Mouse (Mus musculus) gastrocnemius, postnatal 10 days (tissue): Measurements from ENCODE around the gene Fblim1. TPM values are rescaled to one million over a fixed set of nuclear protein-coding genes. Genes with fewer than 3 reads are reported as not detected.
A peak's percentile ranks its signal among the peaks of the same experiment; 100 is the strongest.

ENCODE experiments used
- DNase-seq: peaks from one replicate; pipeline ENCODE4 v3.0.0; 2021; ENCODE audit warnings: mixed read lengths
- total RNA-seq, 2 experiments: library from RNA; stranded (reverse); gene quantifications; 2 replicates each; pipeline ENCODE4 v1.2.3; 2021

Gene Fblim1
- total RNA-seq, 2 experiments from 2014 or later: 3.8 to 6.6 TPM

GRCm38 (mm10) chr4:141600364-141600763, 5.5 kb downstream of the Fblim1 start:
- no peak for DNase-seq

- DNase-seq: no peak
Observed at GRCm38 (mm10) chr4:141599251-141600141, 6.4 kb downstream of the Fblim1 start.

GRCm38 (mm10) chr4:141598894-141599250, 7.0 kb downstream of the Fblim1 start:
- DNase-seq: no peak

GRCm38 (mm10) chr4:141598199-141598893, 7.5 kb downstream of the Fblim1 start:
- no peak for DNase-seq

GRCm38 (mm10) chr4:141596700-141597328, 9.1 kb downstream of the Fblim1 start:
- no peak for DNase-seq

- no peak for DNase-seq
Observed at GRCm38 (mm10) chr4:141595605-141596268, 10.2 kb downstream of the Fblim1 start.

- DNase-seq: no peak
Observed at GRCm38 (mm10) chr4:141595138-141595537, 10.8 kb downstream of the Fblim1 start.

- DNase-seq: peak; percentile 42
Observed at GRCm38 (mm10) chr4:141591547-141591946, 14.3 kb downstream of the Fblim1 start.

GRCm38 (mm10) chr4:141583919-141584318, 22.0 kb downstream of the Fblim1 start:
- DNase-seq: no peak

GRCm38 (mm10) chr4:141581051-141581450, 24.8 kb downstream of the Fblim1 start:
- no peak for DNase-seq

- no peak for DNase-seq
Observed at GRCm38 (mm10) chr4:141578833-141579232, 27.1 kb downstream of the Fblim1 start.

- DNase-seq: no peak
Observed at GRCm38 (mm10) chr4:141576877-141577276, 29.0 kb downstream of the Fblim1 start.

- no peak for DNase-seq
Observed at GRCm38 (mm10) chr4:141576404-141576803, 29.5 kb downstream of the Fblim1 start.

- DNase-seq: peak; percentile 92
Observed at GRCm38 (mm10) chr4:141574789-141575702, 30.9 kb downstream of the Fblim1 start.

GRCm38 (mm10) chr4:141573359-141573966, 32.4 kb downstream of the Fblim1 start:
- no peak for DNase-seq

GRCm38 (mm10) chr4:141572668-141573358, 33.1 kb downstream of the Fblim1 start:
- no peak for DNase-seq

GRCm38 (mm10) chr4:141571934-141572333, 34.0 kb downstream of the Fblim1 start:
- DNase-seq: no peak

- DNase-seq: no peak
Observed at GRCm38 (mm10) chr4:141571337-141571739, 34.6 kb downstream of the Fblim1 start.

- DNase-seq: no peak
Observed at GRCm38 (mm10) chr4:141570821-141571220, 35.1 kb downstream of the Fblim1 start.

- no peak for DNase-seq
Observed at GRCm38 (mm10) chr4:141570004-141570403, 35.9 kb downstream of the Fblim1 start.
